Mouse (Mus musculus): Measurements from ENCODE around the gene Zfp560. TPM values are rescaled to one million over a fixed set of nuclear protein-coding genes. Genes with fewer than 3 reads are reported as not detected.
A peak's percentile ranks its signal among the peaks of the same experiment; 100 is the strongest.
"Not testable (repeated sequence)": the region's sequence is repeated elsewhere in the genome, so short reads cannot be mapped to it uniquely, and the experiment has no call there.

Zfp560 gene
- total RNA-seq (2021), result 1 to 10 TPM; 8.2 to 9.7 TPM
- long read RNA-seq, experiment 1, full-length matches to known transcripts, result 7 of 9 reads
- long read RNA-seq, experiment 1, partial matches to known transcripts, result 0 of 9 reads
- long read RNA-seq, experiment 1, other reads (novel, unspliced or antisense), result 2 of 9 reads
- long read RNA-seq, experiment 2, transcript Zfp560-202 (3 exons, 608 nt), result major isoform, 5 of 5 reads
- long read RNA-seq, experiment 2, partial matches to known transcripts, result 0 of 5 reads
- long read RNA-seq, experiment 2, other reads (novel, unspliced or antisense), result 0 of 5 reads

GRCm38 (mm10) chr9:20384532-20385342 is at the start of gene Zfp560:
Zfp560 (minus strand) TSS chr9:20385177.
- Histone ChIP-seq H3K27ac (peak within 1 kb of the TSS; percentile 89), H3K4me3 (peak within 1 kb of the TSS; percentile 76)
- peak; percentile 81 for TF ChIP-seq CTCF (conservative IDR thresholded peaks at IDR 0.05)
- peak; percentile 81 to 92 for DNase-seq (ENCODE audit: low spot score in 2 of 2)

GRCm38 (mm10) chr9:20430004-20430403 is 45.0 kb upstream of the Zfp560 start:
- no peak for TF ChIP-seq CTCF (conservative IDR thresholded peaks at IDR 0.05)
- no peak for DNase-seq (ENCODE audit: low spot score in 2 of 2)
- Histone ChIP-seq H3K4me3 (no peak overlapping the region), H3K27ac (no peak overlapping the region)

DNA sequence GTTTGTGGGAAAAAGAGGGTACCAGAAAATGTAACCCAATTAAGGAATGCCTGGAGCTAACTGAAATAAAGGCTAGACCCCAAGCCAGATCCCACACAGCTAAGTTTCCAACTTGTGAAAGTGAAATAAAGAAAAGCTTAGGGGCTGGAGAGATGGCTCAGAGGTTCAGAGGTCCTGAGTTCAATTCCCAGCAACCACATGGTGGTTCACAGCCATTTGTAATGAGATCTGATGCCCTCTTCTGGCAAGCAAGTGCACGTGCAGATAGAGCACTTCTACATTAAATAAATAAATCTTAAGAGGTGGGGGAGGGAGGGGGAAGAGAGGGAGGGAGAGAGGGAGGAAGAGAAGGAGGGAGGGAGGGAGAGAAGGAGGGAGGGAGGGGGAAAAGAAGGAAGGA is 26.5 kb upstream of the Zfp560 start:
- DNase-seq (ENCODE audit: low spot score in 2 of 2), result no peak
- no peak overlapping the region for H3K4me3 ChIP-seq
- TF ChIP-seq CTCF (conservative IDR thresholded peaks at IDR 0.05), result no peak
- H3K27ac ChIP-seq, result no peak overlapping the region

DNA sequence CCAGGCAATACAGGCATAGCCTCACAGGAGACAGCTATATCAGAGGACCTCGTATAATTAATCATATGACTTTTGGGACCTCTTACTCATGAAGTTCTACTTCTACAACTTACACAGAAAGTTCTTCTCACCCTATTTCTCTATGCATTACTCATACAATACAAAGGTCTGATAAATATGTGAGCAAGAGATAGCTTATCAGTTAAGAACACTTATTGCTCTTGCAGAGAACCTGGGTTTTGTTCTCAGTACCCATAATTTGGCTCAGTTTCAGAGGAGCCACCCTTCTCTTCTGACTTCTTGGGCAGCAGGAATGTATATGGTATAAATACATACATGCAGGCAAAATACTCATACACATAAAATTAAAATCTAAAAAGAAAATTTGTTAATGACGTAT is 24.3 kb upstream of the Zfp560 start:
- H3K27ac ChIP-seq, result no peak overlapping the region
- DNase-seq (ENCODE audit: low spot score in 2 of 2), result no peak
- TF ChIP-seq CTCF (conservative IDR thresholded peaks at IDR 0.05), result no peak
- no peak overlapping the region for H3K4me3 ChIP-seq

DNA sequence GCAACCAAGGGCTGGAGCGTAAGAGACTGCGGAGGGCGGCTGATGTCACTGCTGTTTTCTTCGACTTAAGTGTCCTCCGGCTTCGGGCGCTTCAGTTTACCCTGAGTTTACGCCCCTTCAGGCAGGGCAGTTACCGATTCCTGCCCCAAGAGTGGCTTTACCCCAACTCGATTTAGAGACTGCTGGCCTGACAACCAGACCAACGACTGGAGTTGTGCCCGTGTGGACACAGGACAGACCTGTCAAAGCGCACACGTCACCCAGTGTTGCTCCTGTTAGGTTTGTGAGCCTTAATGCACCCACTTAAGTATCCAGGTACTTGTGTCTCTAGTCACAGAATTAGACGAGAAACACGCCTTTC is 346 bp upstream of the Zfp560 start:
- DNase-seq (ENCODE audit: low spot score in 2 of 2), result no peak
- peak overlapping the region; percentile 76 for H3K4me3 ChIP-seq
- H3K27ac ChIP-seq, result peak overlapping the region; percentile 89
- TF ChIP-seq CTCF (conservative IDR thresholded peaks at IDR 0.05), result peak; percentile 0; the same call in 1 of the 2 replicates

DNA sequence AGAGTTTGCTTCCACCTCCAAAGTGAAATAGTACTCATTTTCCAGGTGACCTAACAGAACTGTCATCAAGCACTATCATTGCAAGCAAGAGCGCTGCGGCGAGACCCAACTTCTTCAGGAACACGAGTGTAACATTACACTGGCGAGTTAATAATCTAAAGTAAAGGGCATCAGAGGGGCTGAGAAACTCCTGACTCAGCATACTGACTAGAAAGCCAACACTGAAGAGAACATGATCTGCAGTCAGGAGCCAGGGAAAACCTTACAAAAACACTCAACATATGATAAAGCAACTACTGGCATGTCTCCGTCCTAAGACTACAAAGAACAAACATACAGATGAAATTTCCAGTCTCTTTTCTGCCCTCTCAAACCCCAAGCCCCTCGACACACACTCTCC is 1.3 kb downstream of the Zfp560 start:
- H3K4me3 ChIP-seq, result no peak overlapping the region
- no peak for TF ChIP-seq CTCF (conservative IDR thresholded peaks at IDR 0.05)

DNA sequence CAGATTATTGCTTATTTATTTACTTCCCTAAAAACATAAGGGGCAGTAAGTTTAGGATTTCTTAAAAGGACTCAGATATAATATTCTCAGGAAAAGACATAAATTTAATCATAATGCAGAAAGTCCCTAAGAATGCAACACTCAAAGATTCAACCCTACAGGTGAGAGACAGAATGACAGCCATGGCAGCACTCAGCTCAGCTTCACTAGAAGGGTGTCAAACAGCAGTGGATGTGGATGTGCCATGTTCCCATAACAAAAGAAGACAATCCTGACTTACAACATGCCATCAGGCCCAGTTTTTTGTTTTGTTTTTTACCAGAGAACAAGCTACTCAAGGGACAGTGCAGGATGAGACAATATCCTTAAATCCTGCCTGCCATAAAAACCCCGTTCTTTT is 10.3 kb downstream of the Zfp560 start:
- Histone ChIP-seq H3K4me3 (no peak overlapping the region), H3K27ac (no peak overlapping the region)
- no peak for DNase-seq (ENCODE audit: low spot score in 2 of 2)
- TF ChIP-seq CTCF (conservative IDR thresholded peaks at IDR 0.05), result 0 out of 2 replicates have a peak, but pooled peaks have one; percentile 19

More for the DNA sequence above, 1.3 kb downstream of the Zfp560 start:
- no peak for DNase-seq (ENCODE audit: low spot score in 2 of 2)
- H3K27ac ChIP-seq, result no peak overlapping the region

DNA sequence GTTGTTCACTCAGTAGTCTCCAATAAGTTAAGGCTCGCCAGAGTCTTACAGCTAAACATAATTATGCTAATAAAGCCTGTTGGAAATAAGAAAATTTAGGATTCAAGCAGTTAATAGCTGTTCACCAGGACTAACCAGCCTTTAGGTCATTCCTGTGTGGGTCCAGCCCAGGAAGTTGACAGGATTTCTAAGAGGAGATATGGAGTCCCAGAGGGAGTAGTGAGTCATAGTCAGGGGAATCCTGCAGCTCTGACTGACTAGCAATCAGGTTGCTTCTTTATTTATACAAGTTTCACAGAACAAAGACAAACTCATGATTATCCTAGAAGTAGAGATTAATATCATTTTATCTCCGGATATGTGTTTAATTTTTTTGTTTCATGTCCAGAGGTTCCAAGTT is 17.7 kb downstream of the Zfp560 start:
- Histone ChIP-seq H3K4me3 (no peak overlapping the region), H3K27ac (no peak overlapping the region)
- no peak for DNase-seq (ENCODE audit: low spot score in 2 of 2)
- TF ChIP-seq CTCF (conservative IDR thresholded peaks at IDR 0.05), result no peak

DNA sequence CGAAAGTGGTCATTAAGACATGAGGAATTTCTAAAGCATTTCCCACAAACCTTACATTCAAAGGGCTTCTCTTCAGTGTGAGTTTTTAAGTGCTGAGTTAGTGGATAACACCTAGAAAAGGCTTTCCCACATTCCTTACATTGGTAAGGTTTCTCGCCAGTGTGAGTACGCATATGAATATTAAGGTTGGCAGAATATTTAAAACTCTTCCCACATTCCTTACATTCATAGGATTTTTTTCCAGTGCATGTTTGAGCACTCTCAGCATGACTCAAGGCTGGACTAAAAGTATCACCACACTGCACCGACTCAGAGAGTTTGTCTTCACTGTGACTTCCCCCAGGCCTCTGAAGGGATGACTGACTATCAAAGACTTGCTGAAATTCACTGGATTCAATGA is 36.5 kb downstream of the Zfp560 start:
- no peak for DNase-seq (ENCODE audit: low spot score in 2 of 2)

GRCm38 (mm10) chr9:20335994-20336393 is 49.0 kb downstream of the Zfp560 start, which contains the start of gene Olfr18:
Olfr18 (minus strand) TSS chr9:20336094.
- DNase-seq (ENCODE audit: low spot score in 2 of 2), result no peak
- Histone ChIP-seq H3K4me3 (no peak within 1 kb of the TSS), H3K27ac (no peak within 1 kb of the TSS)
- no peak for TF ChIP-seq CTCF (conservative IDR thresholded peaks at IDR 0.05)

More for the DNA sequence above, 36.5 kb downstream of the Zfp560 start:
- Histone ChIP-seq H3K27ac (no peak overlapping the region), H3K4me3 (no peak overlapping the region)
- TF ChIP-seq CTCF (conservative IDR thresholded peaks at IDR 0.05), result no peak

DNA sequence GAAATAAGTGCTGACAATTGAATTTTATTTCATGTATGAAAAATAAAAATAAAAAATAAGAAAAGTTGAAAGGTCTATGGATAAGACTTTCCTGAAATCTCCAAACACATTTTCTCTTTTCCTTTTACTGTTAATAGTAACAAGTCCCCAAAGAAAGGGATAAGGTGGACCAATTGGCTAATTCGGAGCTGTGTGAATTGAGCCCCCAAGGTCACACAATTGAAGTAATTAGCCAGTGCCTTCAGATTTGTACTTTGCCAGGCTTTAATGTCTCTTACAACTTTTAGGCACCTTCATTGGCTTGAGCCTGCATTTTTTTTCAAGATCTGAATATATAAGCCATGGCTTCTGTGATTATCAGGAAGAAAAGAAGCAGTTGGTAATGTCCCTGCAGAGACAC is 86.7 kb downstream of the Zfp560 start, which contains the start of gene Olfr873:
Olfr873 (plus strand) TSS at position 301 of the 400 bp plus-strand sequence.
- Histone ChIP-seq H3K27ac (no peak within 1 kb of the TSS), H3K4me3 (no peak within 1 kb of the TSS)
- DNase-seq (ENCODE audit: low spot score in 2 of 2), result no peak
- no peak for TF ChIP-seq CTCF (conservative IDR thresholded peaks at IDR 0.05)

- DNase-seq (ENCODE audit: low spot score in 2 of 2); H3K27ac ChIP-seq: not testable (repeated sequence)
Observed at GRCm38 (mm10) chr9:20295562-20295961, 89.4 kb downstream of the Zfp560 start.

More at GRCm38 (mm10) chr9:20295562-20295961, 89.4 kb downstream of the Zfp560 start:
- H3K4me3 ChIP-seq, result not testable (repeated sequence)

Other genes with a start within 250 kb of the Zfp560 start
- not detected for gene Olfr870, start 211.1 kb downstream of the Zfp560 start, total RNA-seq (2021)
- gene Olfr871, start 173.0 kb downstream of the Zfp560 start, total RNA-seq (2021), result not detected
- not detected for gene Olfr872, start 148.1 kb downstream of the Zfp560 start, total RNA-seq (2021)
- gene Olfr39, start 102.8 kb downstream of the Zfp560 start, total RNA-seq (2021), result not detected
- not detected for gene Olfr873, start 86.6 kb downstream of the Zfp560 start, total RNA-seq (2021)
- gene Olfr18, start 49.1 kb downstream of the Zfp560 start, total RNA-seq (2021), result not detected
- 10 to 100 TPM; 26.4 to 28.1 TPM for gene Zfp26, start 75.0 kb upstream of the Zfp560 start, total RNA-seq (2021)
- gene Zfp426, start 107.6 kb upstream of the Zfp560 start, total RNA-seq (2021), result 10 to 100 TPM; 23.9 to 29.3 TPM
- gene Zfp266, start 136.2 kb upstream of the Zfp560 start, total RNA-seq (2021), result 10 to 100 TPM; 39.8 to 45.1 TPM
- 10 to 100 TPM; 19.8 to 22.9 TPM for gene Zfp846, start 196.1 kb upstream of the Zfp560 start, total RNA-seq (2021)